8 mouse cellular contexts compared by ENCODE assay signal in genomic region chr2:92671586-92671985, GRCm38 (mm10).
A peak's percentile ranks its signal among the peaks of the same experiment; 100 is the strongest.
DNase-seq lines count a peak whose midpoint lies in the region; ATAC-seq lines count a peak whose summit lies in the region.

No protein-coding gene starts in this region.

- H3K4me1 ChIP-seq in embryonic facial prominence, embryonic 10.5 days, result 0 out of 2 replicates have a peak, but pooled peaks cover 6% of the 10 kb centered on the region
- H3K4me1 ChIP-seq in liver, embryonic 11.5 days (replicated peaks; ENCODE audit: control insufficient read depth, insufficient read depth, low read length), result peaks cover 14% of the 10 kb centered on the region

- no peak for ATAC-seq in liver, embryonic 11.5 days (replicated peaks; ENCODE audit: low FRiP score)

- no peaks in the 10 kb centered on the region for H3K36me3 ChIP-seq in embryonic facial prominence, embryonic 10.5 days (replicated peaks)
- H3K36me3 ChIP-seq in liver, embryonic 11.5 days (ENCODE audit: control insufficient read depth, insufficient read depth, low read length), result no peaks in the 10 kb centered on the region

- 36% methylated on average over 5 of the region's 5 CpGs for WGBS in embryonic facial prominence, embryonic 10.5 days
- WGBS in liver, embryonic 11.5 days, result 33% methylated on average over 5 of the region's 5 CpGs

- peaks cover 14% of the 10 kb centered on the region for H3K27me3 ChIP-seq in embryonic facial prominence, embryonic 10.5 days (replicated peaks; ENCODE audit: low read depth, poor library complexity, severe bottlenecking)
- H3K27me3 ChIP-seq in liver, embryonic 11.5 days (replicated peaks; ENCODE audit: control insufficient read depth, insufficient read depth, low read length), result peaks cover 9% of the 10 kb centered on the region

- intact Hi-C loops in heart, postnatal 25 days (cut with DNase I), result no loop called here

- no peak overlapping the region for H3K27ac ChIP-seq in embryonic facial prominence, embryonic 10.5 days (replicated peaks)
- H3K27ac ChIP-seq in liver, embryonic 11.5 days (ENCODE audit: low read depth, low read length), result no peak overlapping the region

- H3K9me3 ChIP-seq in embryonic facial prominence, embryonic 10.5 days, result no peaks in the 10 kb centered on the region
- H3K9me3 ChIP-seq in liver, embryonic 11.5 days (ENCODE audit: control insufficient read depth, low read length), result no peaks in the 10 kb centered on the region

- H3K4me3 ChIP-seq in embryonic facial prominence, embryonic 10.5 days, result no peak overlapping the region
- H3K4me3 ChIP-seq in liver, embryonic 11.5 days (ENCODE audit: low read depth, low read length), result no peak overlapping the region

- H3K9ac ChIP-seq in liver, embryonic 11.5 days (ENCODE audit: low read depth, low read length), result no peak overlapping the region

- H3K4me2 ChIP-seq in liver, embryonic 11.5 days, result no peak overlapping the region

- DNase-seq in heart, adult 8-10 months (ENCODE audit: low spot score), result peak; percentile 36
- no peak for DNase-seq in heart, postnatal 25 days (ENCODE audit: low spot score)
- DNase-seq in urinary bladder, postnatal 25 days (ENCODE audit: low spot score), result peak; percentile 59
- no peak for DNase-seq in urinary bladder, postnatal 10 days (ENCODE audit: low spot score)
- DNase-seq in embryonic facial prominence, embryonic 10.5 days (ENCODE audit: low spot score), result peak; percentile 78
- DNase-seq in liver, embryonic 11.5 days (ENCODE audit: low spot score), result peak; percentile 64
- DNase-seq in thymus, postnatal 0 days (ENCODE audit: low spot score), result peak; percentile 31
- no peak for DNase-seq in right cerebral cortex, postnatal 14 days

Comparison
In these comparisons a context has a peak if more than half of its experiments do, and no peak if none do; other contexts are left out.
1. DNase-seq: peak in heart, adult 8-10 months (single experiment), urinary bladder, postnatal 25 days (single experiment), embryonic facial prominence, embryonic 10.5 days (single experiment), liver, embryonic 11.5 days (single experiment) and thymus, postnatal 0 days (single experiment); none in heart, postnatal 25 days (single experiment), urinary bladder, postnatal 10 days (single experiment) and right cerebral cortex, postnatal 14 days (single experiment).